Mouse (Mus musculus): ENCODE measurements at regions not wholly inside any gene's neighbourhood (a gene's known extent, or its start where the extent isn't known, plus 50 kb on each side); places are given as distances from the start of the nearest gene placed in this dataset.
A peak's percentile ranks its signal among the peaks of the same experiment; 100 is the strongest.

- no peak for DNase-seq
Measured at GRCm38 (mm10) chr9:117967080-117967479, 73.2 kb upstream of the Azi2 start.

- DNase-seq: peak; percentile 28
Measured at GRCm38 (mm10) chr9:117966326-117966989, 73.8 kb upstream of the Azi2 start.

GRCm38 (mm10) chr9:117962088-117963030 lies 77.9 kb upstream of the Azi2 start:
- no peak for DNase-seq

- DNase-seq: no peak
Measured at GRCm38 (mm10) chr9:117959845-117960244, 80.5 kb upstream of the Azi2 start.

- DNase-seq: no peak
Measured at GRCm38 (mm10) chr9:117957195-117957594, 83.1 kb upstream of the Azi2 start.

- no peak for DNase-seq
Measured at GRCm38 (mm10) chr9:117956691-117957090, 83.6 kb upstream of the Azi2 start.

GRCm38 (mm10) chr9:117927466-117927847 lies 112.8 kb upstream of the Azi2 start:
- DNase-seq: no peak

GRCm38 (mm10) chr9:117926700-117927465 lies 113.4 kb upstream of the Azi2 start:
- no peak for DNase-seq

- no peak for DNase-seq
Measured at GRCm38 (mm10) chr9:117922992-117923391, 117.3 kb upstream of the Azi2 start.

- no peak for DNase-seq
Measured at GRCm38 (mm10) chr9:117907895-117908424, 132.3 kb upstream of the Azi2 start.

GRCm38 (mm10) chr9:117905045-117905747 lies 135.1 kb upstream of the Azi2 start:
- peak; percentile 80 for DNase-seq

GRCm38 (mm10) chr9:117904621-117905020 lies 135.7 kb upstream of the Azi2 start:
- no peak for DNase-seq

- DNase-seq: peak; percentile 49
Measured at GRCm38 (mm10) chr9:117903025-117903424, 137.3 kb upstream of the Azi2 start.

- DNase-seq: no peak
Measured at GRCm38 (mm10) chr9:117902239-117902939, 137.9 kb upstream of the Azi2 start.

- DNase-seq: no peak
Measured at GRCm38 (mm10) chr9:117900631-117901030, 139.7 kb upstream of the Azi2 start.

GRCm38 (mm10) chr9:117896517-117896916 lies 143.8 kb upstream of the Azi2 start:
- DNase-seq: no peak

GRCm38 (mm10) chr9:117892601-117893000 lies 147.7 kb upstream of the Azi2 start:
- no peak for DNase-seq

- no peak for DNase-seq
Measured at GRCm38 (mm10) chr9:117873172-117873571, 167.1 kb upstream of the Azi2 start.

- DNase-seq: peak; percentile 24
Measured at GRCm38 (mm10) chr9:117872387-117873081, 167.8 kb upstream of the Azi2 start.

- peak; percentile 4 for DNase-seq
Measured at GRCm38 (mm10) chr9:117872021-117872386, 168.3 kb upstream of the Azi2 start.

GRCm38 (mm10) chr9:117870616-117871015 lies 169.7 kb upstream of the Azi2 start:
- no peak for DNase-seq

Data from cerebellum, adult 11 months (tissue).